Comparison of ENCODE assay signal across 8 mouse cellular contexts in genomic region chr2:72781369-72782275, GRCm38 (mm10).
A peak's percentile ranks its signal among the peaks of the same experiment; 100 is the strongest.
DNase-seq lines count a peak whose midpoint lies in the region; ATAC-seq lines count a peak whose summit lies in the region.
"Had no signal": no experiment of that assay in that cellular context is flagged by ENCODE, and none has a peak within 500 bp of the region (broad histone marks: within the 10 kb centered on the region; RNA-seq: fewer than 3 reads in every experiment).

No protein-coding gene starts in this region.

- H3K36me3 ChIP-seq in liver, embryonic 11.5 days (ENCODE audit: control insufficient read depth, insufficient read depth, low read length) = no peaks in the 10 kb centered on the region

- H3K9ac ChIP-seq in liver, embryonic 11.5 days (ENCODE audit: low read depth, low read length) = no peak overlapping the region

- H3K4me1 ChIP-seq in liver, embryonic 11.5 days (replicated peaks; ENCODE audit: control insufficient read depth, insufficient read depth, low read length) = no peaks in the 10 kb centered on the region

- WGBS in liver, embryonic 11.5 days = 86% methylated on average over 15 of the region's 15 CpGs

- no peak overlapping the region for H3K4me2 ChIP-seq in liver, embryonic 11.5 days

- H3K4me3 ChIP-seq in liver, embryonic 11.5 days (ENCODE audit: low read depth, low read length) = no peak overlapping the region

- no peaks in the 10 kb centered on the region for H3K9me3 ChIP-seq in liver, embryonic 11.5 days (ENCODE audit: control insufficient read depth, low read length)

- no peak overlapping the region for H3K27ac ChIP-seq in liver, embryonic 11.5 days (ENCODE audit: low read depth, low read length)

- ATAC-seq in activated CD4-positive, CD25-positive, alpha-beta regulatory T cell, adult 4 months = no peak
- no peak for ATAC-seq in liver, embryonic 11.5 days (replicated peaks; ENCODE audit: low FRiP score)

- peak; percentile 70 for DNase-seq in left cerebral cortex, postnatal 4 days
- DNase-seq in left cerebral cortex, adult 18-20 months (ENCODE audit: low spot score in 2 of 2) = no peak
- DNase-seq in frontal cortex, postnatal 36 days (ENCODE audit: low spot score in 2 of 2) = peak; percentile 3 to 4
- peak; percentile 69 to 77 for DNase-seq in layer of hippocampus, postnatal 14 days (ENCODE audit: low spot score in 2 of 2)
- DNase-seq in right cerebral cortex, postnatal 10 days (ENCODE audit: low spot score in 2 of 2) = peak; percentile 74 to 78
- no peak for DNase-seq in liver, embryonic 11.5 days (ENCODE audit: low spot score)
- DNase-seq: adrenal gland, postnatal 36 days had no signal

- H3K27me3 ChIP-seq in liver, embryonic 11.5 days (replicated peaks; ENCODE audit: control insufficient read depth, insufficient read depth, low read length) = no peaks in the 10 kb centered on the region

- intact Hi-C loops in left cerebral cortex, postnatal 4 days (cut with DNase I) = no loop called here

Comparison
In these comparisons a context has a peak if more than half of its experiments do, and no peak if none do; other contexts are left out.
1. DNase-seq: peak in left cerebral cortex, postnatal 4 days (single experiment), frontal cortex, postnatal 36 days (2 of 2), layer of hippocampus, postnatal 14 days (2 of 2) and right cerebral cortex, postnatal 10 days (2 of 2); none in left cerebral cortex, adult 18-20 months (0 of 2) and liver, embryonic 11.5 days (single experiment).